Mouse (Mus musculus) megakaryocyte, embryonic 14.5 days (primary cell): ENCODE measurements around the gene March8.

ENCODE experiments used
- FLI1 ChIP-seq: IDR thresholded peaks from 2 replicates; pipeline ENCODE4 v1.6.1; 2012; ENCODE audit warnings: low read length, inconsistent platforms, mixed read lengths
- GATA1 ChIP-seq: IDR thresholded peaks from 3 replicates; pipeline ENCODE4 v1.6.1; 2012; ENCODE audit warnings: mixed read lengths, low read length, inconsistent platforms, borderline replicate concordance

- TF ChIP-seq GATA1 (no peak), FLI1 (no peak)
Measured at GRCm38 (mm10) chr6:116326641-116327040, 11.2 kb upstream of the March8 start.
